Mouse (Mus musculus) liver, embryonic 14.5 days (tissue): ENCODE data around the gene Snx8. TPM values are rescaled to one million over a fixed set of nuclear protein-coding genes. Genes with fewer than 3 reads are reported as not detected.

ENCODE experiments used
- ATAC-seq: fragments of 200-750 bp; cut with Nextera tagmentation; 2 replicates; pipeline ENCODE4 v1.8.0; 2017; ENCODE audit warnings: moderate number of reproducible peaks, mild to moderate bottlenecking, moderate library complexity; ENCODE audit not compliant: insufficient read depth
- DNase-seq, 3 experiments: peaks; one replicate each; pipeline ENCODE4 v3.0.0-alpha.2; 2012 to 2013; ENCODE audit warnings: low read depth in 3 of 3, low spot score in 3 of 3
- H3K27ac ChIP-seq: fragments of 300-500 bp; sonication (generic); 2 replicates; pipeline ENCODE4 v1.5.1; 2014; ENCODE audit warnings: moderate library complexity, mild to moderate bottlenecking, control low read depth, inconsistent platforms
- H3K27me3 ChIP-seq: fragments of 300-500 bp; sonication (generic); 2 replicates; pipeline ENCODE4 v1.6.1; 2014; ENCODE audit warnings: mild to moderate bottlenecking, low read length, moderate library complexity; ENCODE audit not compliant: control insufficient read depth, insufficient read depth
- H3K36me3 ChIP-seq: fragments of 300-500 bp; sonication (generic); replicated peaks from 2 replicates; pipeline ENCODE4 v1.6.1; 2014; ENCODE audit warnings: low read depth; ENCODE audit not compliant: control insufficient read depth, insufficient read depth
- H3K4me1 ChIP-seq, 2 experiments: fragments of 200-500 bp in 1 of 2; fragments of 300-500 bp in 1 of 2; sonication (generic) in 1 of 2; replicated peaks; 2 replicates each; pipeline ENCODE4 v1.6.1; 2012 to 2014; ENCODE audit warnings: antibody characterized with exemption in 1 of 2, inconsistent platforms in 1 of 2, low read length in 1 of 2; ENCODE audit not compliant: control insufficient read depth in 2 of 2, insufficient read depth in 2 of 2
- H3K4me2 ChIP-seq: fragments of 300-500 bp; sonication (generic); 2 replicates; pipeline ENCODE4 v1.6.1; 2014; ENCODE audit warnings: low read depth, mild to moderate bottlenecking, control low read depth, moderate library complexity
- H3K4me3 ChIP-seq, 2 experiments: fragments of 200-500 bp in 1 of 2; fragments of 300-500 bp in 1 of 2; sonication (generic) in 1 of 2; 2 replicates each; pipeline ENCODE4 v1.5.1; 2012 to 2014; ENCODE audit warnings: low read depth in 2 of 2, low read length in 2 of 2, mild to moderate bottlenecking in 2 of 2, control low read depth in 1 of 2, inconsistent platforms in 1 of 2, moderate library complexity in 1 of 2; ENCODE audit not compliant: insufficient read depth in 1 of 2
- H3K9ac ChIP-seq: fragments of 300-500 bp; sonication (generic); replicated peaks from 2 replicates; pipeline ENCODE4 v1.6.1; 2014; ENCODE audit warnings: mild to moderate bottlenecking, control low read depth, moderate library complexity
- H3K9me3 ChIP-seq: fragments of 300-500 bp; sonication (generic); 2 replicates; pipeline ENCODE4 v1.6.1; 2016; ENCODE audit warnings: low read length, mixed read lengths; ENCODE audit not compliant: control insufficient read depth
- CTCF ChIP-seq: IDR thresholded peaks from 2 replicates; pipeline ENCODE4 v1.5.1; 2016; ENCODE audit warnings: antibody characterized with exemption, low read depth, control low read depth
- EP300 ChIP-seq: IDR thresholded peaks from 2 replicates; pipeline ENCODE4 v1.6.1; 2016; ENCODE audit warnings: antibody characterized with exemption, low read depth
- WGBS: fragments of 180-500 bp; shearing (Covaris S2); extraction: QIAGEN DNeasy Blood & Tissue Kit; methylation state at CpG from one replicate; pipeline ENCODE4 v1.1.7; 2014; ENCODE audit not compliant: insufficient replicate concordance; 5-methylcytosine and 5-hydroxymethylcytosine counted together
- polyA plus RNA-seq, 2 experiments: library from polyadenylated mRNA; depleted of rRNA in 1 of 2; stranded (reverse) in 1 of 2; unstranded in 1 of 2; fragments of >200 nt; fragmentation: Nextera tagmentation in 1 of 2; extraction: Ambion mirVana in 1 of 2; gene quantifications; 2 replicates each; pipeline versions ENCODE4 v1.2.1 to v1.2.3; 2012 to 2014

Snx8 gene
- polyA plus RNA-seq, 2 experiments, result 4.1 to 6.6 TPM

- WGBS, result 59% methylated on average over 6 of the region's 6 CpGs
- TF ChIP-seq EP300 (no peak), CTCF (no peak)
- Histone ChIP-seq H3K4me3 (no peak overlapping the region), H3K4me1 (no peaks in the 10 kb centered on the region), H3K27ac (no peak overlapping the region), H3K27me3 (no peaks in the 10 kb centered on the region), H3K9me3 (no peaks in the 10 kb centered on the region), H3K9ac (no peak overlapping the region), H3K4me2 (no peak overlapping the region), H3K36me3 (no peaks in the 10 kb centered on the region)
- no peak for DNase-seq
- ATAC-seq, result no peak
Observed at GRCm38 (mm10) chr5:140378121-140378853, 10.8 kb downstream of the Snx8 start.

GRCm38 (mm10) chr5:140375249-140375829, 13.7 kb downstream of the Snx8 start:
- 52% methylated on average over 4 of the region's 4 CpGs for WGBS
- Histone ChIP-seq H3K36me3 (no peaks in the 10 kb centered on the region), H3K9me3 (no peaks in the 10 kb centered on the region), H3K27me3 (no peaks in the 10 kb centered on the region), H3K9ac (no peak overlapping the region), H3K4me3 (no peak overlapping the region), H3K27ac (no peak overlapping the region), H3K4me1 (peaks cover 0 to 12% of the 10 kb centered on the region in 2 experiments; a peak in 2 of 4 replicates), H3K4me2 (no peak overlapping the region)
- TF ChIP-seq EP300 (no peak), CTCF (no peak)
- no peak for DNase-seq
- ATAC-seq, result no peak

- DNase-seq (no peak), ATAC-seq (no peak)
- Histone ChIP-seq H3K36me3 (no peaks in the 10 kb centered on the region), H3K9me3 (no peaks in the 10 kb centered on the region), H3K27me3 (no peaks in the 10 kb centered on the region), H3K27ac (no peak overlapping the region), H3K4me1 (peaks cover 0 to 22% of the 10 kb centered on the region in 2 experiments; a peak in 2 of 4 replicates), H3K4me3 (no peak overlapping the region), H3K9ac (no peak overlapping the region), H3K4me2 (no peak overlapping the region)
- TF ChIP-seq EP300, result no peak
- TF ChIP-seq CTCF, result no peak
- WGBS, result 63% methylated on average over 3 of the region's 3 CpGs
Observed at GRCm38 (mm10) chr5:140374226-140374625, 14.8 kb downstream of the Snx8 start.

GRCm38 (mm10) chr5:140373711-140374110, 15.4 kb downstream of the Snx8 start:
- 68% methylated on average over 2 of the region's 2 CpGs for WGBS
- no peak for ATAC-seq
- H3K9me3 ChIP-seq, result no peaks in the 10 kb centered on the region
- H3K27ac ChIP-seq, result no peak overlapping the region
- no peak overlapping the region for H3K9ac ChIP-seq
- no peaks in the 10 kb centered on the region for H3K36me3 ChIP-seq
- no peaks in the 10 kb centered on the region for H3K27me3 ChIP-seq
- no peak for DNase-seq
- peaks cover 0 to 27% of the 10 kb centered on the region in 2 experiments; a peak in 2 of 4 replicates for H3K4me1 ChIP-seq
- no peak overlapping the region for H3K4me3 ChIP-seq
- no peak overlapping the region for H3K4me2 ChIP-seq
- no peak for TF ChIP-seq CTCF

GRCm38 (mm10) chr5:140371671-140372070, 17.4 kb downstream of the Snx8 start:
- Histone ChIP-seq H3K4me3 (no peak overlapping the region), H3K9me3 (no peaks in the 10 kb centered on the region), H3K9ac (no peak overlapping the region), H3K27me3 (no peaks in the 10 kb centered on the region), H3K27ac (no peak overlapping the region), H3K4me1 (peaks cover 0 to 29% of the 10 kb centered on the region in 2 experiments; a peak in 2 of 4 replicates), H3K4me2 (no peak overlapping the region), H3K36me3 (no peaks in the 10 kb centered on the region)
- 71% methylated on average over 3 of the region's 3 CpGs for WGBS
- DNase-seq (no peak), ATAC-seq (no peak)
- TF ChIP-seq EP300 (no peak), CTCF (no peak)
